Mouse (Mus musculus): ENCODE results near the gene Suds3. TPM values are rescaled to one million over a fixed set of nuclear protein-coding genes. Genes with fewer than 3 reads are reported as not detected.

Suds3 gene
- 108 and 113 TPM in 2 replicates for polyA plus RNA-seq (2016; fragmentation: Nextera tagmentation; extraction: Ambion mirVana)

- peak; percentile 62 for ATAC-seq (ENCODE audit: insufficient number of reproducible peaks, insufficient read depth, low FRiP score, low TSS enrichment)
- WGBS: under 1% methylated on average over 59 of the region's 59 CpGs
- peak within 1 kb of the TSS; percentile 76 for H3K27ac ChIP-seq
- peak within 1 kb of the TSS; percentile 89 for H3K9ac ChIP-seq
- peaks cover 1% of the 10 kb centered on the region; the same call in 1 of the 2 replicates for H3K27me3 ChIP-seq
- peak within 1 kb of the TSS; percentile 94 for H3K4me2 ChIP-seq (replicated peaks)
- H3K4me3 ChIP-seq: peak within 1 kb of the TSS; percentile 95
- H3K36me3 ChIP-seq: peaks cover 26% of the 10 kb centered on the region
- peaks cover 12% of the 10 kb centered on the region for H3K4me1 ChIP-seq
- no peaks in the 10 kb centered on the region for H3K9me3 ChIP-seq
These were observed at the start of gene Suds3 for GRCm38 (mm10) chr5:117115836-117116366. Gene Suds3, minus strand, starts transcription at chr5:117116113.

- H3K4me1 ChIP-seq: no peaks in the 10 kb centered on the region
- no peaks in the 10 kb centered on the region for H3K27me3 ChIP-seq
- WGBS: 91% methylated on average over 2 of the region's 2 CpGs
- H3K36me3 ChIP-seq: no peaks in the 10 kb centered on the region
- H3K27ac ChIP-seq: no peak overlapping the region
- no peak overlapping the region for H3K4me2 ChIP-seq (replicated peaks)
- H3K4me3 ChIP-seq: no peak overlapping the region
- H3K9me3 ChIP-seq: no peaks in the 10 kb centered on the region
- no peak overlapping the region for H3K9ac ChIP-seq
- ATAC-seq (ENCODE audit: insufficient number of reproducible peaks, insufficient read depth, low FRiP score, low TSS enrichment): no peak
These were observed 49.0 kb upstream of the Suds3 start for GRCm38 (mm10) chr5:117164923-117165322.

GRCm38 (mm10) chr5:117164516-117164915 lies 48.6 kb upstream of the Suds3 start:
- no peak overlapping the region for H3K4me3 ChIP-seq
- H3K27me3 ChIP-seq: no peaks in the 10 kb centered on the region
- 78% methylated on average over 5 of the region's 5 CpGs for WGBS
- no peak for ATAC-seq (ENCODE audit: insufficient number of reproducible peaks, insufficient read depth, low FRiP score, low TSS enrichment)
- H3K4me1 ChIP-seq: no peaks in the 10 kb centered on the region
- H3K9me3 ChIP-seq: no peaks in the 10 kb centered on the region
- no peak overlapping the region for H3K9ac ChIP-seq
- H3K4me2 ChIP-seq (replicated peaks): no peak overlapping the region
- H3K27ac ChIP-seq: no peak overlapping the region
- H3K36me3 ChIP-seq: no peaks in the 10 kb centered on the region

- H3K27ac ChIP-seq: no peak overlapping the region
- no peaks in the 10 kb centered on the region for H3K36me3 ChIP-seq
- no peak overlapping the region for H3K9ac ChIP-seq
- no peaks in the 10 kb centered on the region for H3K9me3 ChIP-seq
- no peak overlapping the region for H3K4me2 ChIP-seq (replicated peaks)
- 92% methylated on average over 13 of the region's 13 CpGs for WGBS
- no peak overlapping the region for H3K4me3 ChIP-seq
- no peaks in the 10 kb centered on the region for H3K27me3 ChIP-seq
- no peak for ATAC-seq (ENCODE audit: insufficient number of reproducible peaks, insufficient read depth, low FRiP score, low TSS enrichment)
- no peaks in the 10 kb centered on the region for H3K4me1 ChIP-seq
These were observed 47.9 kb upstream of the Suds3 start for GRCm38 (mm10) chr5:117163790-117164189.

GRCm38 (mm10) chr5:117160499-117160898 lies 44.6 kb upstream of the Suds3 start:
- Histone ChIP-seq H3K4me2 (replicated peaks) (no peak overlapping the region), H3K9ac (no peak overlapping the region), H3K4me1 (no peaks in the 10 kb centered on the region), H3K9me3 (no peaks in the 10 kb centered on the region), H3K27me3 (no peaks in the 10 kb centered on the region), H3K36me3 (no peaks in the 10 kb centered on the region), H3K4me3 (no peak overlapping the region), H3K27ac (no peak overlapping the region)
- WGBS: 25% methylated on average over 10 of the region's 10 CpGs
- ATAC-seq (ENCODE audit: insufficient number of reproducible peaks, insufficient read depth, low FRiP score, low TSS enrichment): no peak

- Histone ChIP-seq H3K9ac (no peak overlapping the region), H3K4me3 (no peak overlapping the region), H3K9me3 (no peaks in the 10 kb centered on the region), H3K4me2 (replicated peaks) (no peak overlapping the region), H3K4me1 (no peaks in the 10 kb centered on the region), H3K27ac (no peak overlapping the region), H3K36me3 (no peaks in the 10 kb centered on the region), H3K27me3 (no peaks in the 10 kb centered on the region)
- WGBS: 48% methylated on average over 6 of the region's 6 CpGs
- no peak for ATAC-seq (ENCODE audit: insufficient number of reproducible peaks, insufficient read depth, low FRiP score, low TSS enrichment)
These were observed 43.9 kb upstream of the Suds3 start for GRCm38 (mm10) chr5:117159805-117160291.

- Histone ChIP-seq H3K9ac (no peak overlapping the region), H3K27ac (no peak overlapping the region), H3K36me3 (no peaks in the 10 kb centered on the region), H3K4me2 (replicated peaks) (no peak overlapping the region), H3K9me3 (no peaks in the 10 kb centered on the region), H3K4me3 (no peak overlapping the region), H3K27me3 (no peaks in the 10 kb centered on the region), H3K4me1 (no peaks in the 10 kb centered on the region)
- ATAC-seq (ENCODE audit: insufficient number of reproducible peaks, insufficient read depth, low FRiP score, low TSS enrichment): no peak
- 63% methylated on average over 8 of the region's 8 CpGs for WGBS
These were observed 43.4 kb upstream of the Suds3 start for GRCm38 (mm10) chr5:117159326-117159725.

- Histone ChIP-seq H3K27ac (no peak overlapping the region), H3K9ac (no peak overlapping the region), H3K36me3 (no peaks in the 10 kb centered on the region), H3K27me3 (no peaks in the 10 kb centered on the region), H3K4me1 (no peaks in the 10 kb centered on the region), H3K9me3 (no peaks in the 10 kb centered on the region), H3K4me3 (no peak overlapping the region), H3K4me2 (replicated peaks) (no peak overlapping the region)
- WGBS: 49% methylated on average over 7 of the region's 7 CpGs
- ATAC-seq (ENCODE audit: insufficient number of reproducible peaks, insufficient read depth, low FRiP score, low TSS enrichment): no peak
These were observed 42.6 kb upstream of the Suds3 start for GRCm38 (mm10) chr5:117158335-117159018.

GRCm38 (mm10) chr5:117153527-117154091 lies 37.7 kb upstream of the Suds3 start:
- H3K36me3 ChIP-seq: no peaks in the 10 kb centered on the region
- H3K4me2 ChIP-seq (replicated peaks): no peak overlapping the region
- no peak overlapping the region for H3K4me3 ChIP-seq
- no peak for ATAC-seq (ENCODE audit: insufficient number of reproducible peaks, insufficient read depth, low FRiP score, low TSS enrichment)
- no peak overlapping the region for H3K9ac ChIP-seq
- peaks cover 4% of the 10 kb centered on the region for H3K9me3 ChIP-seq
- 58% methylated on average over 15 of the region's 15 CpGs for WGBS
- H3K27me3 ChIP-seq: no peaks in the 10 kb centered on the region
- H3K4me1 ChIP-seq: no peaks in the 10 kb centered on the region
- no peak overlapping the region for H3K27ac ChIP-seq

- Histone ChIP-seq H3K36me3 (no peaks in the 10 kb centered on the region), H3K4me3 (no peak overlapping the region), H3K27ac (no peak overlapping the region), H3K9me3 (peaks cover 4% of the 10 kb centered on the region), H3K9ac (no peak overlapping the region), H3K27me3 (no peaks in the 10 kb centered on the region), H3K4me1 (no peaks in the 10 kb centered on the region), H3K4me2 (replicated peaks) (no peak overlapping the region)
- ATAC-seq (ENCODE audit: insufficient number of reproducible peaks, insufficient read depth, low FRiP score, low TSS enrichment): no peak
These were observed 37.0 kb upstream of the Suds3 start for GRCm38 (mm10) chr5:117152944-117153343.

GRCm38 (mm10) chr5:117150068-117150467 lies 34.2 kb upstream of the Suds3 start:
- no peak for ATAC-seq (ENCODE audit: insufficient number of reproducible peaks, insufficient read depth, low FRiP score, low TSS enrichment)
- H3K9me3 ChIP-seq: peaks cover 4% of the 10 kb centered on the region
- no peaks in the 10 kb centered on the region for H3K27me3 ChIP-seq
- no peaks in the 10 kb centered on the region for H3K4me1 ChIP-seq
- no peak overlapping the region for H3K27ac ChIP-seq
- H3K9ac ChIP-seq: no peak overlapping the region
- WGBS: 80% methylated on average over 5 of the region's 5 CpGs
- H3K36me3 ChIP-seq: no peaks in the 10 kb centered on the region
- H3K4me3 ChIP-seq: no peak overlapping the region
- H3K4me2 ChIP-seq (replicated peaks): no peak overlapping the region

Data from embryonic facial prominence, embryonic 12.5 days (tissue).